Mouse (Mus musculus): ENCODE data around the gene 6430550D23Rik.

DNA sequence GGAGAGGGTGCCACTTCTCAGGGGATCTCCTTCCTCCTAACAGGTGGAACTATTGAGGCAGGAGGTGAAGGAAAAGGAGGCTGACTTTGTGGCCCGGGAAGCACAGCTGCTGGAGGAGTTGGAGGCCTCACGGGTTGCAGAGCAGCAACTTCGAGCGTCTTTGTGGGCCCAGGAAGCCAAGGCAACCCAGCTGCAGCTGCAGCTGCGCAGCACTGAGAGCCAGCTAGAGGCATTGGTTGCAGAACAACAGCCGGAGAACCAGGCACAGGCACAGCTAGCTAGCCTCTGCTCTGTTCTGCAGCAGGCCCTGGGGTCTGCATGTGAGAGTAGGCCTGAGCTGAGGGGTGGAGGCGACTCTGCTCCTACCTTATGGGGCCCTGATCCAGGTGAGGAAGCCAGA, 22.0 kb downstream of the 6430550D23Rik start:
- no peak for TF ChIP-seq CTCF (IDR thresholded peaks at IDR 0.05; ENCODE audit: low read depth)
- TF ChIP-seq EP300 (IDR thresholded peaks at IDR 0.05; ENCODE audit: low read depth): no peak
